Mouse (Mus musculus) heart, adult 2 months (tissue): ENCODE measurements around the gene Nudt17.

Experiments
- CTCF ChIP-seq: fragments of 200-600 bp; IDR thresholded peaks from 2 replicates; pipeline ENCODE4 v1.8.1; 2022; ENCODE audit warnings: antibody characterized with exemption, mild to moderate bottlenecking, moderate library complexity
- EP300 ChIP-seq: fragments of 200-500 bp; IDR thresholded peaks from 2 replicates; pipeline ENCODE4 v1.6.1; 2011; ENCODE audit warnings: low read depth, low read length, control low read depth; ENCODE audit not compliant: insufficient read depth
- POLR2A ChIP-seq: fragments of 200-500 bp; IDR thresholded peaks from 2 replicates; pipeline ENCODE4 v1.6.1; 2011; ENCODE audit warnings: mild to moderate bottlenecking, low read depth, low read length, control low read depth; ENCODE audit not compliant: insufficient read depth

DNA sequence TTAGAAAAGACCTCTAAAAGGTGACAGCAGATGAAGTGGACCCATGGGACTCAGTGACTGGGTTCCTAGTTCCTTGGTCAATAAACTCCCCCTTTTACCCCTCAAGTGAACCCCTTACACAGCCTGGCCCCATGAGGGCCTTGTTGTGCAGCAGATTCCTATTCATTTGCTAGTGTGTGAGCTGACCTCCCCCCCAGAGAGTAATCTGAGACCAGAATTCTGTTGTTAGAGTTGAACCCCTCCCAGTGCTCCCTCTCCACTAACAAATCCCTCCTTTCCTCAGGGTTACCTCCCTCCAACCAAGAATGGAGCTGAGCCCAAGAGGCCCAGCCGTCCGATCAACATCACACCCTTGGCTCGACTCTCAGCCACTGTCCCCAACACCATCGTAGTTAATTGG is 7.4 kb downstream of the Nudt17 start:
- no peak for TF ChIP-seq POLR2A
- TF ChIP-seq EP300, result no peak
- no peak for TF ChIP-seq CTCF
